Mouse (Mus musculus): Measurements from ENCODE around the gene Krt84. TPM values are rescaled to one million over a fixed set of nuclear protein-coding genes. Genes with fewer than 3 reads are reported as not detected.
A peak's percentile ranks its signal among the peaks of the same experiment; 100 is the strongest.

Krt84 gene
- polyA plus RNA-seq, 1 experiment from 2014 or later, result not detected

- Histone ChIP-seq H3K36me3 (no peaks in the 10 kb centered on the region), H3K27me3 (replicated peaks) (0 out of 2 replicates have a peak, but pooled peaks cover 4% of the 10 kb centered on the region), H3K4me3 (no peak overlapping the region), H3K27ac (replicated peaks) (no peak overlapping the region), H3K9ac (no peak overlapping the region), H3K4me1 (peaks cover 11% of the 10 kb centered on the region), H3K9me3 (no peaks in the 10 kb centered on the region), H3K4me2 (no peak overlapping the region)
- no peak for ATAC-seq (ENCODE audit: extremely low read depth, insufficient number of reproducible peaks, low FRiP score, low TSS enrichment)
- 83% methylated on average over 6 of the region's 6 CpGs for WGBS
Observed at GRCm38 (mm10) chr15:101493713-101494112, 38.9 kb downstream of the Krt84 start.

DNA sequence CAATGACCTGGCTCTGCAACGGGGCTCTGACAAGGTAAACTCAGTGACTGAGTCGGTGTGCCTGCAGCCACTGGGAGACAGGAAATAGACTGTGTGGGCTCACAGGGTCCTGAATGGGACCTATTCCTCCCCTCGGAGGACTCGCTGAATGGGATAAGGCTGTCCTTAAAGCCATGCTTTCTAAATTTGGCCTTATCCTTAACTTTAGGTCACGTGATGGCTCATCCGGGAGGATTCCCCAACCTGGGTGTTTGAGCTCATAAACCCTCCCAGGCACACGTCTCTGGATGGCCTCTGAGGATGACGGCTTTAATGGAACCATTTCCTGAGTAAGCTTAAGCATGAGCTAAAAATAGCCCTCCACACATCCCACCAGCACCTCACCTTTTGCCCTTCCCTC is 39.9 kb downstream of the Krt84 start:
- 24% methylated on average over 8 of the region's 8 CpGs for whole genome bisulfite sequencing
- H3K4me3 ChIP-seq, result no peak overlapping the region
- H3K4me1 ChIP-seq, result peaks cover 11% of the 10 kb centered on the region
- no peak overlapping the region for H3K27ac ChIP-seq (replicated peaks)
- H3K4me2 ChIP-seq, result no peak overlapping the region
- no peak overlapping the region for H3K9ac ChIP-seq
- ATAC-seq (ENCODE audit: extremely low read depth, insufficient number of reproducible peaks, low FRiP score, low TSS enrichment), result no peak
- no peaks in the 10 kb centered on the region for H3K9me3 ChIP-seq
- H3K36me3 ChIP-seq, result no peaks in the 10 kb centered on the region
- 0 out of 2 replicates have a peak, but pooled peaks cover 4% of the 10 kb centered on the region for H3K27me3 ChIP-seq (replicated peaks)

- Histone ChIP-seq H3K9me3 (no peaks in the 10 kb centered on the region), H3K4me1 (peaks cover 11% of the 10 kb centered on the region), H3K36me3 (no peaks in the 10 kb centered on the region), H3K27ac (replicated peaks) (no peak within 1 kb of the TSS), H3K9ac (no peak within 1 kb of the TSS), H3K4me2 (no peak within 1 kb of the TSS), H3K27me3 (replicated peaks) (0 out of 2 replicates have a peak, but pooled peaks cover 6% of the 10 kb centered on the region), H3K4me3 (no peak within 1 kb of the TSS)
- ATAC-seq (ENCODE audit: extremely low read depth, insufficient number of reproducible peaks, low FRiP score, low TSS enrichment), result no peak
- 85% methylated on average over 6 of the region's 6 CpGs for WGBS
Observed at GRCm38 (mm10) chr15:101491431-101491830, 41.2 kb downstream of the Krt84 start, which contains the start of gene Krt83. Gene Krt83 (minus strand): TSS chr15:101491512.

GRCm38 (mm10) chr15:101485911-101486635 is 46.5 kb downstream of the Krt84 start:
- Histone ChIP-seq H3K4me3 (no peak overlapping the region), H3K36me3 (no peaks in the 10 kb centered on the region), H3K27me3 (replicated peaks) (peaks cover 16% of the 10 kb centered on the region; the same call in 1 of the 2 replicates), H3K27ac (replicated peaks) (no peak overlapping the region), H3K4me1 (peaks cover 10% of the 10 kb centered on the region), H3K4me2 (no peak overlapping the region), H3K9ac (no peak overlapping the region), H3K9me3 (no peaks in the 10 kb centered on the region)
- WGBS, result 74% methylated on average over 11 of the region's 11 CpGs
- no peak for ATAC-seq (ENCODE audit: extremely low read depth, insufficient number of reproducible peaks, low FRiP score, low TSS enrichment)

DNA sequence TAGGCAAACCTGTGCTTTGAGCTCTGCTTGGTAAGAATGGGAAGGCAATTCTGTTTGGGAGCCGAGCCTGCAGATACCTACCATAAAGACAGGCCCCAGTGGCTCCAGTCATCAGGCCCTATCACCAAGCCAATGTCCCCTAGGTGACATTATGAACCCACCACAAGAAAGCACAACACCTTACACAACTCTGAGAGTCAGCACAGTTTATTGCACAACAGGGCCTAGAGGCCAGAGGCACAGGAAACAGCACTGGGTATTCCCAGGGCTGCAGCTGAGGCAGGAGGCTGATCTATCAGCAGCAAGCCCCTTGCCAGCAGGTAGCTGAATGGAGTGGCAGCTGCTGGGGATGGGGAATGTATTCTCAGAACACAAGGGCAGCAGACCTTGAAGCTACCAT is 47.7 kb downstream of the Krt84 start:
- peaks cover 10% of the 10 kb centered on the region for H3K4me1 ChIP-seq
- no peak for ATAC-seq (ENCODE audit: extremely low read depth, insufficient number of reproducible peaks, low FRiP score, low TSS enrichment)
- WGBS, result 83% methylated on average over 1 of the region's 1 CpGs

DNA sequence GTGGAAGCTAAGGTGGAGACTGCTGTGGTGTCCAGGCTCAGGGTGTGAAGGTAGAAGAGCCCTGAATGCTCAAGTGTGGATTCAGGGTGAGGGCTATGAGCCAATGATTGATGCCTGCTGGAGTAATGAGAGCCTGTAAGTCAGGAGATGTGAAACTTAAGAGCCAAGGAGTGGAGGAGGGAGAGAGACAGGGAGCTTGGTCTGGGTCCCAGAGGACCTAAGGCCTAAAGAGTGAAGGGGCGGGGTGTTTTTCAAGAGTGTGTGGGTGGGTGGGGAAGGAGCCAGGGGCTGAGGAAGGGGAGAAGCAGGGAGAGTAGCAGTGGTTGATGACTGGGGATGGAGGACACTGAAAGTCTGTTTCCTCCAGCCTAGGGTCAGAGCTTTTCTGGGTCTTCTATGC is 49.0 kb downstream of the Krt84 start:
- H3K36me3 ChIP-seq, result no peaks in the 10 kb centered on the region
- no peak overlapping the region for H3K4me2 ChIP-seq
- ATAC-seq (ENCODE audit: extremely low read depth, insufficient number of reproducible peaks, low FRiP score, low TSS enrichment), result no peak
- H3K9me3 ChIP-seq, result no peaks in the 10 kb centered on the region
- H3K4me3 ChIP-seq, result no peak overlapping the region
- WGBS, result 79% methylated on average over 1 of the region's 1 CpGs
- H3K4me1 ChIP-seq, result peaks cover 21% of the 10 kb centered on the region
- H3K27ac ChIP-seq (replicated peaks), result no peak overlapping the region
- H3K27me3 ChIP-seq (replicated peaks), result peaks cover 34% of the 10 kb centered on the region
- H3K9ac ChIP-seq, result no peak overlapping the region

More for the DNA sequence above, 47.7 kb downstream of the Krt84 start:
- H3K36me3 ChIP-seq, result no peaks in the 10 kb centered on the region
- H3K4me3 ChIP-seq, result no peak overlapping the region
- H3K9me3 ChIP-seq, result no peaks in the 10 kb centered on the region
- H3K27me3 ChIP-seq (replicated peaks), result peaks cover 25% of the 10 kb centered on the region
- H3K4me2 ChIP-seq, result no peak overlapping the region
- no peak overlapping the region for H3K27ac ChIP-seq (replicated peaks)
- H3K9ac ChIP-seq, result no peak overlapping the region

- Histone ChIP-seq H3K27me3 (replicated peaks) (peaks cover 49% of the 10 kb centered on the region), H3K9me3 (no peaks in the 10 kb centered on the region), H3K27ac (replicated peaks) (no peak overlapping the region), H3K4me3 (no peak overlapping the region), H3K36me3 (no peaks in the 10 kb centered on the region), H3K9ac (no peak overlapping the region), H3K4me2 (no peak overlapping the region), H3K4me1 (peaks cover 21% of the 10 kb centered on the region)
- WGBS, result 31% methylated on average over 4 of the region's 4 CpGs
- no peak for ATAC-seq (ENCODE audit: extremely low read depth, insufficient number of reproducible peaks, low FRiP score, low TSS enrichment)
Observed at GRCm38 (mm10) chr15:101482056-101482455, 50.6 kb downstream of the Krt84 start.

GRCm38 (mm10) chr15:101479666-101480060 is 53.0 kb downstream of the Krt84 start:
- ATAC-seq (ENCODE audit: extremely low read depth, insufficient number of reproducible peaks, low FRiP score, low TSS enrichment), result no peak
- Histone ChIP-seq H3K27ac (replicated peaks) (no peak overlapping the region), H3K36me3 (no peaks in the 10 kb centered on the region), H3K4me2 (peak overlapping the region; percentile 69), H3K9me3 (no peaks in the 10 kb centered on the region), H3K4me3 (peak overlapping the region; percentile 37), H3K9ac (0 out of 2 replicates have a peak overlapping the region, but pooled peaks have one; percentile 33), H3K4me1 (peaks cover 13% of the 10 kb centered on the region), H3K27me3 (replicated peaks) (peaks cover 57% of the 10 kb centered on the region)
- WGBS, result 36% methylated on average over 11 of the region's 11 CpGs

- WGBS, result 8% methylated on average over 31 of the region's 31 CpGs
- ATAC-seq (ENCODE audit: extremely low read depth, insufficient number of reproducible peaks, low FRiP score, low TSS enrichment), result no peak
Observed at GRCm38 (mm10) chr15:101479007-101479665, 53.5 kb downstream of the Krt84 start.

More at GRCm38 (mm10) chr15:101479007-101479665, 53.5 kb downstream of the Krt84 start:
- Histone ChIP-seq H3K9me3 (no peaks in the 10 kb centered on the region), H3K4me3 (peak overlapping the region; percentile 37), H3K27me3 (replicated peaks) (peaks cover 57% of the 10 kb centered on the region), H3K4me2 (peak overlapping the region; percentile 69), H3K27ac (replicated peaks) (no peak overlapping the region), H3K36me3 (no peaks in the 10 kb centered on the region), H3K4me1 (peaks cover 11% of the 10 kb centered on the region), H3K9ac (peak overlapping the region; percentile 33; the same call in 1 of the 2 replicates)
